Mouse (Mus musculus): Measurements from ENCODE around the gene Fkbp15.
A peak's percentile ranks its signal among the peaks of the same experiment; 100 is the strongest.

Fkbp15 gene

GRCm38 (mm10) chr4:62360088-62360804 lies at the start of gene Fkbp15, which contains the start of gene Slc31a1:
Fkbp15 (minus strand) TSS chr4:62360548.
Slc31a1 (plus strand) TSS chr4:62360727.
- DNase-seq (ENCODE audit: low spot score in 2 of 2): peak; percentile 89 to 91

DNA sequence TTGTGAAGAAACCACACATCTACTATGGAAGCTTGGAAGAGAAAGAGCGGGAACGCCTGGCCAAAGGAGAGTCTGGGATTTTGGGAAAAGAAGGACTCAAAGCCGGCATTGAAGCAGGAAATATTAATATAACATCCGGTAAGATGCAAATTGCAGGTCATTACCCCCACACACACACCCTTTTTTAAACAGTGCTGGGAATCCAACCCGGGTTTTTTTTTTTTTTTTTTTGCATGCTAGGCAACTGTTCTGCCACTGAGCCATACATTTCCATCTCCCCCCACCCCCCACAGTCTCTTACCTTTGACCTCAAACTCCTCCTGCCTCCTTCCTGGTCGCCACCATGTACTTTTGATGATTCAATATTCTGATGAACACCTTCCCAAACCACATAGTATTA lies 49.3 kb upstream of the Fkbp15 start:
- DNase-seq (ENCODE audit: low spot score in 2 of 2): no peak

DNA sequence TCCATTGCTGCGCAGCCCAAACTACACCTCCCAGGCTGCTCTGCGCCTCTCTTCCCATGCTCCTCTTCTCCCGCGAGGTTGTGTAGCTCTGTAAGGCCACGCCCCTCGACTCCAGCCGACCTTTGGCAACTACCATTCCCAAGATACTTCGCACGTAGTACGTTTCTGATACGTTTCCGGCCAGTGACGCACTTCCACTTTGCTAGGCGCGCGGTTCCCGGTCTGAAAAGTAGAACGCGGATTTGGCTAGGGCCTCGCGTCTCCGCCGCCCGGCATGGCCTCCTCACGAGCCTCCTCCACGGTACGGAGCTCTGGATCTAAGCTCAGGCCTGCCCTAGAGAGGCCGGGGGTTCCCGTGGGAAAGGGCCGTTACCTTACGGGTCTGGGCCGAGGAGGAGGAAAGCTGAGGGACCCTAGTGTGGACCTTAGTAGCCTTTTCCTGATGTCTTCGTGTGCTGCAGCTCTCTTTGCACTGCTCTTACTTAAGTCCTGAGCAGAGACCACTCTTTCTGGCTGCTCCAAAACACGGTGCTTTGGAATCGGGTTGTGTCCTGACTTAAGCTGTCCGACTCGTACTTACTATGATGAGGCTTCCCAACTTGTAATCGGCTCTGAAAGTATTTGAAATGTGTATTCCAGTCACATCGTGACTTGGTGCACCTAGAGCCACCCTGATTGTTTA lies 48.4 kb upstream of the Fkbp15 start, which contains the start of the genes Cdc26 and Prpf4:
Gene Cdc26 (minus strand): TSS at position 42 of the 682 bp plus-strand sequence.
Gene Prpf4 (plus strand): TSS at position 197 of the 682 bp plus-strand sequence.
- peak; percentile 91 to 93 for DNase-seq (ENCODE audit: low spot score in 2 of 2)

GRCm38 (mm10) chr4:62407730-62408582 lies 47.6 kb upstream of the Fkbp15 start:
- peak; percentile 25 to 44 for DNase-seq (ENCODE audit: low spot score in 2 of 2)

DNA sequence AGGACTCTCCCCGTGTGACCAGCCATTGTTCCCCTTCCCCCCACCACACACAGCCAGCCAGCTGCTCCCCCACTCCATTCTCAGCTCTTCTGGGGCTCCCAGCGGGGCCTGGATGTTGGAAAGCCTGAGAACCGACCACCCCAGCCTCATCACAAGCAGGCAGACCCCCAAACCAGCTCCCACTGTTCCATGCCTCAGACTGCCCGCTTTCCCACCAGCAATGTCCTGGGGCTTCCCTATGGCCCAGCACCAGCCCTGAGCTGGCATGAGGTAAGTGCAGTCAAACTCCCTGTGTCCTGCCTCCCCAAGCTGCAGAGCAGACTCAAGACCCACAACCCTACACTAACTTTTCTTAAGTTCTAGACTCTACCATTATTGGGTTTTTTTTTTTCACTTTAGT lies 45.8 kb upstream of the Fkbp15 start:
- no peak for DNase-seq (ENCODE audit: low spot score in 2 of 2)

GRCm38 (mm10) chr4:62398956-62399355 lies 38.6 kb upstream of the Fkbp15 start:
- no peak for DNase-seq (ENCODE audit: low spot score in 2 of 2)

DNA sequence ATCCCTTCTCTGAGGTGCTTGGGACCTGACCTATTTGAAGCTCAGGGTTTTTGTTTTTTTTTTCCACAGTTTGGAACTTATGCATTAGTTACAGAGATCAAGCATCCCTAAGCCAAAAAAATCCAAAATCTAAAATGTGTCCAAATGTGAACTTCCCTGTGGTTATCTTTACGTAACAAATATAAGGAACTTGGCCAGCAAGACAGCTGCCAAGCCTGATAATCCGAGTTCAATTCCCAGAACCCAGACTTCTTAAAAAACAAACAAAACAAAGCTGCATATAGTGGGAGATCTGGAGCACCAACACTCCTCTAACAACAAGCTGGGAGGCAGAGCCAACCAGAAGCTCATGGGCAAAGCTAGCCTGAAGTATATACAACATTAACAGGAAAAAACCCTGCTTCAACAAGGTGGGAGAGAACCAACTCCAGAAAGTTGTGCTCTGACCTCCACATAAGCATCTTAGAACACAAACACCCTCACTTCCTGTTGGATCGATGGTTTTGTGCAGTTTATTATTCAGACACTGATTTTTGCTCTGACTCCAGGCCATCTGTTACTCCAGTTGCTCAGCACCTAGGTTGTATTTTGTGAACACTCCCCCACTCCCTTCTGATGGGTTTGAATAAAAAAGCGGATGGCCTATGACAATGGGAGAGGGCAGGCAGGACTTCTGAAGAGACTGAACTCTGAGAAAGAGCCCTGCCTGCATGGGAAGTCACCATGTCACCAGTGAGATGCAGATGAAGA lies 37.4 kb upstream of the Fkbp15 start:
- no peak for DNase-seq (ENCODE audit: low spot score in 2 of 2)

- DNase-seq (ENCODE audit: low spot score in 2 of 2): no peak
These were observed 35.5 kb upstream of the Fkbp15 start for GRCm38 (mm10) chr4:62395806-62396205.

DNA sequence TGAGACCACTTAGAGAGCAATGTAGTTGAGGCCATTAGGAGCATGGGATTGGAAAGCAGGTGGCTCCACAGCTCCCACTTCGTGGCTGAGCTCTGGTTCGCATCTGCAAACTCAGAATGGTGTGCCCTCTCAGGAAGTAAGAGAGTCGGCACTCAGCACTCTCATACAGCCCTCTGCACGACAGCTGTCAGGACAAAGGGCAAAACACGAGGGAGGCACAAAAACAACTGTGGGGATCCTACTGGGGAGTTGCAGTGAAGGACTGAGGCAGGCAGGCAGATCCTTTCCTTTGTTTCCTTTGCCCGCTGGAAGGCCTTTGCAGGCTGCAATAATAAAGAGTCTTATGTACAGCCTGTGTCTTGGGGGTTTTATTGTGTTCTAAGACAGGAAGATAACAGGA lies 33.1 kb upstream of the Fkbp15 start:
- no peak for DNase-seq (ENCODE audit: low spot score in 2 of 2)

DNA sequence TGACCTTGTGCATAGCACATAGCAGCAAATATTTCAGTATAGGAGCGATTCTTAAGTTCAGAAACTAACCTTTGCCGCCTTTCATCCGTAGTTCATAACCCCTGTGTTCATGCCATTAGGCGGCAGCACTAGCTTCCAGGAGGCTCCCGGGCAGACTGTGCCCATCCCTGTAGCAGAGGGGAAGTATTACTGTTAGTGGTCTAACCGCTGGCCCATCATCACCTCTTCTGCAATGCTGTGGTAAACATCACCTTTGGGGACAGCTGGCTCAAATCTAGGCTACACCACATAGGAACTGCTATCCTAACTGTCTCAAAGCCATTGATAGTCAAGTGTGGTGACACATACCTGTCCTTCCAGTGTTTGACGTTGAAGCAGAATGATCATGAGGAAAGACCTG lies 31.5 kb upstream of the Fkbp15 start:
- no peak for DNase-seq (ENCODE audit: low spot score in 2 of 2)

DNA sequence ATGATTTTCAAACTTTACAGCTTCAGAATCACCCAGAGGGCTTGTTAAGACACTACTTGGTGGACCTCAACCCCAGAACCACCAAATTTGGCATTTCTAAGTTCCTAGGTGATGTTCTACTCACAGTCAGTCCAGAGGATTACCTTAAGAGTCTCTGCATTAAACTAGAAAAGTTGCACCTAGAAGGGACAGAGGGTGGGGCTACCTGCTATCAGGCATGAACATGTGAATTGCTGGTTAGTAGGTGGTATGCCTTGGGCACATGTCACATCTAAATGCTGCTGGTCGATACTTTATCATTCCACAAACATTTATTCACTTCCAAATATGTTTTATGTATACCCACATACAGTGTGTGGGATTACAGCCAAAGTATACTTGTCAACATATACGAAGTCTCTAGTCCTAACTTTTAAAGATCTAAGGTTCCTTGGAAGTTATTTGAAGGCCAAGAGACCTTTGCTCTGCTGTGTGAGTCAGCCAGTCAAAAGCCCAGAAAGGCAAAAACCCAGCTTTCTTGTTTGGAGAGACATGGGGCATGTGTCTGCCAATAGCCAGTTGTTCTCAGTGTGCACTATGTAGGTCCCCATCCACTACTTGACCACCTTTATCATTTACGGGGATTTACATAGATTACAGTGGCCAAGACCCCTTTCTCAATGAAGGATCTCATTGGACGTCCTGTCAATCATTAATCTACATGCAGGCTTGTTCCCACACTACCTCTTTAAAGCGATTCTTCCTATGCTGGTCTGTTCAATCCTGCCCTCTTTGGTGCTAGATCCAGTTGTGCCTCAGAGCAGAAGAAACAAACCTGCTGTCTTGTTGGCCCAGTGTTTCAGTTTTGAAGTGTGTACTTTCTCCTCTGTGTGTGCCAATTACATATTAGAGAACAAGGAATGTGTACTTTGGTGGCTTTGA lies 29.5 kb upstream of the Fkbp15 start:
- no peak for DNase-seq (ENCODE audit: low spot score in 2 of 2)

DNA sequence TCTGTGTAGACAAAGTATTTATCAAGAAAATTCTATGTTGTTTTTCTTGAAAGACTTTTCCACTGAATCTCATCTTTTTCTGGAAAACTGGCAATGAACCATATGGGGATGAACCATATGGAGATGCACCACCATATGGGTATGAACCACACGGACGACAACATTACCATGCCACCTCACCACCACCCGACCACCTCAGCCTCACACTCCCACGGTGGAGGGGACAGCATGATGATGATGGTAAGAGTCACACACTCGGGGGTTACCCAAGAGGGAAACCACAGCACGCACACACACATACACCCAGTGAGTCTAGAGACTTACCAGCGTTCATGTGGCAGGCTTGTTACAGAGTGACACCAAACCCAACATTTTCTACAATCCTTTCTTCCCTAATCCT lies 25.1 kb upstream of the Fkbp15 start:
- no peak for DNase-seq (ENCODE audit: low spot score in 2 of 2)

GRCm38 (mm10) chr4:62384159-62384558 lies 23.8 kb upstream of the Fkbp15 start:
- DNase-seq (ENCODE audit: low spot score in 2 of 2): no peak

DNA sequence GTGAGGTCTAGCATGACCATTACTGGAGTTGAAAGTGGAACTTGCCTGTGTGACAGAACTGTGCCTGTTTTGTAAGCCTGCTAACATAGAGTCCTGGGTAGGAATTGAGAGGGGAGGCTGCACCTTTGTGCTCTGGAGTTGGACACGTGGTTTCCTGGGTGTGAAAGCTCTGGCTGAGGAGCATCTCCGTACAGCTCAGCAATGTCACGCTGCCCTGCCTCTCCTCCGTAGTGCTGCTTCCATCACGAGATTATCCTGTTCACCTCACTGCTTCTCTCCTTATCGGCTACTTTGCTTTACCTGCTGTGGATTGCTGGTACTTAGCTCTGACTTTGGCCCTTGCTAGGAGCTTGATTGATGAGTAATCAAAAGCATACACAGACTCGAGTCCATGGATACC lies 23.4 kb upstream of the Fkbp15 start:
- no peak for DNase-seq (ENCODE audit: low spot score in 2 of 2)

- DNase-seq (ENCODE audit: low spot score in 2 of 2): no peak
These were observed 22.9 kb upstream of the Fkbp15 start for GRCm38 (mm10) chr4:62383207-62383606.

GRCm38 (mm10) chr4:62379724-62380381 lies 19.5 kb upstream of the Fkbp15 start:
- no peak for DNase-seq (ENCODE audit: low spot score in 2 of 2)

DNA sequence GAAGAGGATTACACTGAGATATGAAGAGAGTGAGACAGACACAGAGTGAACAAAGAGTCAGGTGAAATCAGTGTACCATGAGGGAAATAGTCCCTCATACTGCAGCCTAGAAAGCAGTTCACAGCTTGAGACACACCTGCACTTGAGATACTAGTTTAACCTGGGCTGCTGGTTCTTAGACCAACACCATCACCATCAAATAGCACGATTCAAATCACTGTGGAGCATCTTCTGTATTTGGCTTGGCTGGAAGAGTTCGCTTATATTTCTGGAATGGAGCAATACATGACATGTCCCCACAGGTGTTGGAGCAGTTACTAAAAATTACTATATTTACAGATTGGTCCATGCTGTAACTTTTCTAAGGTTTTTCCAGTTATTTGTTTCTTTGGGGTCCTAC lies 15.8 kb upstream of the Fkbp15 start:
- DNase-seq (ENCODE audit: low spot score in 2 of 2): no peak

- DNase-seq (ENCODE audit: low spot score in 2 of 2): no peak
These were observed 14.0 kb upstream of the Fkbp15 start for GRCm38 (mm10) chr4:62374342-62374741.

DNA sequence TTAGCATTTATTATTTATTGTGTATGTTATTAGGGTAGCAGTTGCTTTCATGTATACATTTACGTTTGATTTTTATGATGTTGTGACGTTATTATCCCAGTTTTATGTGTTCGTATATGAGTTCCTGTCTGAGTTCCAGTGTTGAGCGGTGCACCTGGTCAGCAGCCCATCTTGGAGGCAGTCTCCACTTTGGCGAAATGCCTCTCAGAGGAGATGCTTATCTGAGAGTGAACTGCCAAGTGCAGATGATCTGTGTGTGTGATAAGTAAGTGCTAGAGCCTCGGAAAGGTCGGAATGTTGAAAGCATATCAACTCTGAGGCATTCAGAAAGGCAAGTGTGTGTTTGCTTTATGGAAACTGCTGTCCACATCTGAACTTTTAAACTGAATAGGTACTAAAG lies 13.3 kb upstream of the Fkbp15 start:
- no peak for DNase-seq (ENCODE audit: low spot score in 2 of 2)
